Mouse (Mus musculus) heart, embryonic 12.5 days (tissue): ENCODE data around the gene Nr1i3. TPM values are rescaled to one million over a fixed set of nuclear protein-coding genes. Genes with fewer than 3 reads are reported as not detected.

Experiments
- ATAC-seq: fragments of 200-750 bp; cut with Nextera tagmentation; 2 replicates; pipeline ENCODE4 v1.8.0; 2017; ENCODE audit warnings: moderate TSS enrichment, moderate library complexity; ENCODE audit not compliant: insufficient number of reproducible peaks, low FRiP score
- H3K27ac ChIP-seq: fragments of 300-500 bp; sonication (generic); 2 replicates; pipeline ENCODE4 v1.5.1; 2016; ENCODE audit warnings: mild to moderate bottlenecking, moderate library complexity; ENCODE audit not compliant: poor library complexity, severe bottlenecking
- H3K27me3 ChIP-seq: fragments of 300-500 bp; sonication (generic); replicated peaks from 2 replicates; pipeline ENCODE4 v1.6.1; 2016; ENCODE audit warnings: mild to moderate bottlenecking, moderate library complexity
- H3K36me3 ChIP-seq: fragments of 300-500 bp; sonication (generic); 2 replicates; pipeline ENCODE4 v1.6.1; 2016; ENCODE audit warnings: mild to moderate bottlenecking, moderate library complexity
- H3K4me1 ChIP-seq: fragments of 300-500 bp; sonication (generic); replicated peaks from 2 replicates; pipeline ENCODE4 v1.6.1; 2016; ENCODE audit warnings: mild to moderate bottlenecking
- H3K4me2 ChIP-seq: fragments of 300-500 bp; sonication (generic); 2 replicates; pipeline ENCODE4 v1.6.1; 2016; ENCODE audit warnings: mild to moderate bottlenecking, moderate library complexity
- H3K4me3 ChIP-seq: fragments of 300-500 bp; sonication (generic); 2 replicates; pipeline ENCODE4 v1.5.1; 2016; ENCODE audit warnings: mild to moderate bottlenecking
- H3K9ac ChIP-seq: fragments of 300-500 bp; sonication (generic); 2 replicates; pipeline ENCODE4 v1.6.1; 2016; ENCODE audit warnings: mild to moderate bottlenecking, moderate library complexity
- H3K9me3 ChIP-seq: fragments of 300-500 bp; sonication (generic); replicated peaks from 2 replicates; pipeline ENCODE4 v1.6.1; 2016; ENCODE audit warnings: mild to moderate bottlenecking, moderate library complexity
- WGBS: fragments of 180-500 bp; shearing (Covaris S2); methylation state at CpG from one replicate; pipeline ENCODE4 v1.1.7; 2016; 5-methylcytosine and 5-hydroxymethylcytosine counted together
- polyA plus RNA-seq: library from polyadenylated mRNA; unstranded; fragments of >200 nt; fragmentation: Nextera tagmentation; extraction: Ambion mirVana; gene quantifications from 2 replicates; pipeline ENCODE4 v1.2.1, GENCODE M21; 2016

The Nr1i3 gene
- polyA plus RNA-seq, 1 experiment from 2014 or later: 0.22 TPM

DNA sequence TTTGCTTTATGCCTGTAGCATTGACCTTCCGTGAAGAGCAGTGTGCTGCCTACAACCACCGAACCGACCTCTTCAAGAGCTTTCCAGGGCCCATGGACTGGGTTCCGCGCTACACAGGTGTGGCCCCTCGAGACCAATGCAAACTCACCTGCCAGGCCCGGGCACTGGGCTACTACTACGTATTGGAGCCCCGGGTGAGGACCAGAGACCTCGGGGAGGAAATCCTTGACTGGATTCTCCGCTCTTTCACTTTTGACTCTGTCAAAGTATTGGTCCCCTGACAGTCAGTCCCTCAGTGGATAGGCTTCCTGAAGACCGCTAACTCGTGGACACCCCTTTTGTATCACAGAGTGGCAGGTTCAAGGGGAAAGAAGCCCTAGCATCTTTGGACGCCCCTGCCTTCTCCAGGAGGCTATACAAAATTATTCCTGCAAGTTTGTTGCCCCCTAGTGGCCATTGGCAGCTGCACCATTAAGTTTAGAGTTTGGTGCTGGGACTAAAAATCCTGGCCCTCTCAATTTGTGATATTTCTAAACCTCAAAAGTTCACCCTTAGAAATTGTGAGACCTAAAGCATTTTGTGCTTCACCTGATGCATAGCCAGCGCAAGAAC lies 43.3 kb downstream of the Nr1i3 start:
- 62% methylated on average over 15 of the region's 15 CpGs for WGBS
- peaks cover 13% of the 10 kb centered on the region for H3K4me1 ChIP-seq
- peaks cover 3% of the 10 kb centered on the region; the same call in 1 of the 2 replicates for H3K36me3 ChIP-seq
- ATAC-seq: no peak
- H3K27me3 ChIP-seq: 0 out of 2 replicates have a peak, but pooled peaks cover 8% of the 10 kb centered on the region
- H3K4me3 ChIP-seq: no peak overlapping the region
- H3K27ac ChIP-seq: no peak overlapping the region
- H3K9ac ChIP-seq: no peak overlapping the region
- H3K9me3 ChIP-seq: no peaks in the 10 kb centered on the region
- no peak overlapping the region for H3K4me2 ChIP-seq

DNA sequence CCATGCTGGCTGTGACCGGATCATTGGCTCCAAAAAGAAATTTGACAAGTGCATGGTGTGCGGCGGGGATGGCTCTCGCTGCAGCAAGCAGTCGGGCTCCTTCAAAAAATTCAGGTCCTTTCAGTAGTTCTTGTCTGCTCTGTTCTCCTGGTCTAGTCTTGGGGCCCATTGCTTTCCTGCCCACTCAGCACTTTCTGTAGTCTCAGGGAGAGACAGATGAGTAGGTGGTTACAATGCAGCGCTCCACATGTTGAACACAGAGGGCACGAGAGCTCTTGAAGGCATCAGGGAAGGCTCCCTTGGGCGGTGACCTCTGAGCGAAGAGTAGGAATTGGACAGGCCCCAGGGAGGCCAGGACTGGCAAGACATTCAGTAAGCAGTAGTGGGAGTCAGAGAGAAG lies 44.0 kb downstream of the Nr1i3 start:
- H3K4me1 ChIP-seq: peaks cover 11% of the 10 kb centered on the region

DNA sequence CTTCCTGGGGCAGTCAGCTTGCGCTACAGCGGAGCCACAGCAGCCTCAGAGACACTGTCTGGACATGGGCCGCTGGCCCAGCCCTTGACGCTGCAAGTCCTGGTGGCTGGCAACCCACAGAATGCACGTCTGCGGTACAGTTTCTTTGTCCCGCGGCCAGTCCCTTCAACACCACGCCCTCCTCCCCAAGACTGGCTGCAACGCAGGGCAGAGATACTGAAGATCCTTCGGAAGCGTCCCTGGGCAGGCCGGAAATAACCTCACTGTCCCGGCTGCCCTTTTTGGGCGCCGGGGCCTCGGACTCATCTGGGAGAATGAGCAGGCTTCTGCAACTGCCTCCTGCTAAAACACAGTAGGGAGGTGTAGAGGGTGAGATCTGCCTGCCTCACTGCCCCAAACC lies 45.2 kb downstream of the Nr1i3 start:
- Histone ChIP-seq H3K4me3 (no peak overlapping the region), H3K27ac (no peak overlapping the region), H3K9me3 (no peaks in the 10 kb centered on the region), H3K4me2 (peak overlapping the region; percentile 11; the same call in 1 of the 2 replicates), H3K9ac (0 out of 2 replicates have a peak overlapping the region, but pooled peaks have one; percentile 1), H3K27me3 (0 out of 2 replicates have a peak, but pooled peaks cover 6% of the 10 kb centered on the region), H3K4me1 (peaks cover 19% of the 10 kb centered on the region), H3K36me3 (peaks cover 3% of the 10 kb centered on the region; the same call in 1 of the 2 replicates)
- WGBS: 59% methylated on average over 17 of the region's 17 CpGs
- ATAC-seq: no peak

More for the DNA sequence above, 44.0 kb downstream of the Nr1i3 start:
- Histone ChIP-seq H3K9ac (no peak overlapping the region), H3K4me2 (no peak overlapping the region), H3K4me3 (no peak overlapping the region), H3K9me3 (no peaks in the 10 kb centered on the region), H3K27me3 (0 out of 2 replicates have a peak, but pooled peaks cover 8% of the 10 kb centered on the region), H3K27ac (no peak overlapping the region), H3K36me3 (peaks cover 3% of the 10 kb centered on the region; the same call in 1 of the 2 replicates)
- 76% methylated on average over 9 of the region's 9 CpGs for WGBS
- no peak for ATAC-seq

DNA sequence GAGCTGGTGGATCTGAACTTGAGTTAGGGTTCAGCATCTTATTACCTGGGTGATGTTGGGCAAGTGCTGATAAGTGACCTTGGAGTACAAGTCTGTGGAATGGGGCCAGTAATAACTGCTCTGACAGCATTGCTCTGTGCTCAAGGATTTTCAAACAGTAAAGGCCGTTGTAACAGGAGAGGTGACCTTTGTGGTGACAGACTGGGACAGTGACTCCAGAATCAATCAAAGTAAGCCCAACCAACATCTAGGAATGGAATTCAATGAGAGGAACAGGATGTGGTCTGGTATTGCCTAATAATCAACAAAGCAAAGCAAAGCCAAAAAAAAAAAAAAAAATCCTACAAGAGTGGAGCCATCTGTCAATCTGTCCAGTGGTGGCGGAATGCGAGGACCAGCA lies 46.5 kb downstream of the Nr1i3 start:
- no peak for ATAC-seq
- Histone ChIP-seq H3K27ac (no peak overlapping the region), H3K4me2 (no peak overlapping the region), H3K27me3 (0 out of 2 replicates have a peak, but pooled peaks cover 6% of the 10 kb centered on the region), H3K4me1 (peaks cover 19% of the 10 kb centered on the region), H3K4me3 (no peak overlapping the region), H3K36me3 (peaks cover 3% of the 10 kb centered on the region; the same call in 1 of the 2 replicates), H3K9ac (no peak overlapping the region), H3K9me3 (no peaks in the 10 kb centered on the region)
- WGBS: 63% methylated on average over 3 of the region's 3 CpGs

DNA sequence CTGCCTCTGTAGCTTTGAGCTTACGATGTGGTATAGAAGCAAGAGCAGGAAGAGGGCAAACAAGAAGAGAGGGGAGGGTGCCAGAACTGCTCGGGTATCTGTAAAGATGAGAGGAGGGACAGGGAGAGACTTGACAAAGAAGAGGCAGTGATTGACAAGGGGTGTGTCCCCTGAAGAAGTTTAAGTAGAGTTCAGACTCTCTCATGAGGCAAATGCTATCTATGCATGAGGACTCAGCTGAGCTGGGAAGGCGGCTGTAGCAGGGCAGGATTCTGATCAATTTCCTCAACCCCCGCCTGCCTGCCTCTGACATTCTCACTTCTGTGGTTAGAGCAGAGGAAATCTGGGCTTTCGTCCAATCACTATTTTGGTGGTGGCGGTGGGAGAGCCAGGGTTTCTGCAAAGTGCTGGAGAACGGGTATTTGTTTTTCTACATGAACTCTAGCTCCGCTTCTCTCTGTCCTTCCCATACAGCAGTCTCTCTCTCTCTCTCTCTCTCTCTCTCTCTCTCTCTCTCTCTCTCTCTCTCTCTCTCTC lies 48.9 kb downstream of the Nr1i3 start:
- ATAC-seq: peak; percentile 72
- H3K4me1 ChIP-seq: peaks cover 19% of the 10 kb centered on the region
- H3K27me3 ChIP-seq: 0 out of 2 replicates have a peak, but pooled peaks cover 3% of the 10 kb centered on the region
- H3K36me3 ChIP-seq: peaks cover 3% of the 10 kb centered on the region; the same call in 1 of the 2 replicates
- H3K27ac ChIP-seq: peak overlapping the region; percentile 87
- H3K9ac ChIP-seq: 0 out of 2 replicates have a peak overlapping the region, but pooled peaks have one; percentile 29
- H3K4me3 ChIP-seq: peak overlapping the region; percentile 30
- WGBS: 2% methylated on average over 8 of the region's 8 CpGs
- peak overlapping the region; percentile 66 for H3K4me2 ChIP-seq
- H3K9me3 ChIP-seq: no peaks in the 10 kb centered on the region

DNA sequence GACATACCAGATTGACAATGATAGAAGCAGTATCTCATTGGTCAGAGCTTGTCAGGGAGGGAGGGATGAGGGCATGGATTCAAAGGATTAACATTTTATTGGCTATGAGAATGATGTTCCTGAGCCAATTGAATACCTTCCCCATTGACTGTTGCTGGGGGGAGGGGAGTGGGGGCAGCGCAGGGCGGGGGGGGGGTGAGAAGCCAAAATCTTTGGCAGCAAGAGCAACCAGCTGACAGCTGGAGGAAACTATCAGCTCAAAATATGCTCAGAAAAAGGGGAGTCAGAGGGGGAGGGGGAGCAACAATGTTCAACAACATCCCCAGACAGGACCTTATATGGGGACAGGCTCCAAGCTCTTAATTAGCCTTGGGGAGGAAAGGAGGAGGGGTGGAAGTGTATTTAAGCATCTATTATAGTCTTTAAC lies 49.4 kb downstream of the Nr1i3 start:
- ATAC-seq: peak; percentile 74
- H3K4me2 ChIP-seq: peak overlapping the region; percentile 66
- H3K4me3 ChIP-seq: peak overlapping the region; percentile 30
- 0% methylated on average over 2 of the region's 2 CpGs for WGBS
- H3K9ac ChIP-seq: 0 out of 2 replicates have a peak overlapping the region, but pooled peaks have one; percentile 36
- peaks cover 19% of the 10 kb centered on the region for H3K4me1 ChIP-seq
- H3K27me3 ChIP-seq: 0 out of 2 replicates have a peak, but pooled peaks cover 3% of the 10 kb centered on the region
- no peaks in the 10 kb centered on the region for H3K9me3 ChIP-seq
- H3K36me3 ChIP-seq: peaks cover 3% of the 10 kb centered on the region; the same call in 1 of the 2 replicates
- H3K27ac ChIP-seq: peak overlapping the region; percentile 87

DNA sequence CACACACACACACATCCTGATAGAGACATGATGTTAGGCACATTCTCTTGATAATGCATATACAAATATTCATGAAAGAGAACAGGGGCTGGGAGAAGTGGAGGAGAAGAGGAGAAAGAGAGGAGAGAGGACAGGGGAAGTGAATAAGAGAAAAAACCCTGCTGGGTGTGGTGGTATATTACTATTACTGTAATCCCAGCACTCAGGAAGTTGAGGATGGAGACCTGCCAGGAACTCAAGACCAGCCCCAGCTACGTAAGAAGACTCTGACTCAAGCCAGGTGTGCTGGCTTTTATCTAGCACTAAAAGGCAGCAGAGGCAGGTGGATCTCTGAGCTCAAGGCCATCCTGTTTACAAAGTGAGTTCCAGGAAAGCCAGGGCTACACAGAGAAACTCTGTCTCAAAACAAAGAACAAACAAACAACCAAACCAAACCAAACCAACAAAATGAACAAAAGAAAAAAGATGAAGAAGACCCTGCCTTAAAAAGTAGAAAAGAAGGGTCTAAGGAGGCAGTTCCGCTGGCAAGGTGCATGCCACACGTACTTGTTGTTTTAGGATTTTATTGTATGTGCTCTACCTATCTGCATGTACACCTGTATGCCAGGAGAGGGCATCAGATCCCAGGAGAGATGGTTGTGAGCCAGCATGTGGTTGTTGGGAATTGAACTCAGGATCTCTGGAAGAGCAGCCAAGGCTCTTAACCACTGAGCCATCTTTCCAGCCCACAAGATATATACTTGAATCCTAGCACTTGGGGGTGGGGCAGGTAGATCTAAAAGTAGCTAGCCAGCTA lies 50.1 kb downstream of the Nr1i3 start:
- Histone ChIP-seq H3K9me3 (no peaks in the 10 kb centered on the region), H3K27ac (peak overlapping the region; percentile 87), H3K9ac (no peak overlapping the region), H3K4me1 (peaks cover 19% of the 10 kb centered on the region), H3K36me3 (no peaks in the 10 kb centered on the region), H3K4me3 (no peak overlapping the region), H3K27me3 (no peaks in the 10 kb centered on the region), H3K4me2 (no peak overlapping the region)
- WGBS: 74% methylated on average over 3 of the region's 3 CpGs
- no peak for ATAC-seq

DNA sequence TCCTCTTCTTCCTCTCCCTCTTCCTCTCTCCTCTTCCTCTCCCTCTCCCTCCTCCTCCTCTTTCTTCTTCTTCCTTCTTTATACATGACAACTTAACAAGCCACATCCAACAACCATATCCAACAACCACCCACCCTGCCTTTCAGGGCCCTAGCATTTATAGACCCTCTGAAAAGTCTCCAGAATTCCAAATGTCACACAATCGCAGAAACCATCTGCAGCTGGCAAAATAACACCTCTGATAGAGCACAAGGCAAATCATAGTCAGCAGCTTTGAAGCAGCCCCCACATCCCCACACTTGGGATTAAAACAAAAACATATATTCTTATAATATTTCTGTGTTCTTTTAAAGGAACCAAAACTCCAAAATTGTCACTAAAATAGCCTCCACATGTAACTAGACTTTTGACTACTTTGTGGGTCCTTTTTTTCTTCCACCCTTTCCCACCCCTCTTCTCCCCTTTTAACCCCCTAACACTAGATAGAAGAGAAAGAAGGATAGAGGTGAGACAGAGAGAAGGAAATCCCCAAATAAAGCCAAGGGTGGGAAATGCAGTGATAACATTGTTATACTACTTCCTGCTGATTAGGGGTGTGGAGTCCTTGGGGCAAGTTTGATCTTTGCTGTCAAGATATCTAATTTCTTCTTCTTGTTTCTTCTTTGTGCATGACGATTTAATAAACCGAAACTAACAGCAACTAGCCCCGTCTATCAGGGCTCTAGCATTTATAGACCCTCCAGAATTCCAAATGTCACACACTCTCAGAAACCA lies 52.4 kb downstream of the Nr1i3 start:
- Histone ChIP-seq H3K4me2 (0 out of 2 replicates have a peak overlapping the region, but pooled peaks have one; percentile 13), H3K27me3 (no peaks in the 10 kb centered on the region), H3K4me3 (no peak overlapping the region), H3K9me3 (no peaks in the 10 kb centered on the region), H3K9ac (no peak overlapping the region; the same call in 1 of the 2 replicates), H3K27ac (peak overlapping the region; percentile 59), H3K36me3 (no peaks in the 10 kb centered on the region), H3K4me1 (peaks cover 23% of the 10 kb centered on the region)
- ATAC-seq: no peak
- WGBS: 50% methylated on average over 4 of the region's 4 CpGs

DNA sequence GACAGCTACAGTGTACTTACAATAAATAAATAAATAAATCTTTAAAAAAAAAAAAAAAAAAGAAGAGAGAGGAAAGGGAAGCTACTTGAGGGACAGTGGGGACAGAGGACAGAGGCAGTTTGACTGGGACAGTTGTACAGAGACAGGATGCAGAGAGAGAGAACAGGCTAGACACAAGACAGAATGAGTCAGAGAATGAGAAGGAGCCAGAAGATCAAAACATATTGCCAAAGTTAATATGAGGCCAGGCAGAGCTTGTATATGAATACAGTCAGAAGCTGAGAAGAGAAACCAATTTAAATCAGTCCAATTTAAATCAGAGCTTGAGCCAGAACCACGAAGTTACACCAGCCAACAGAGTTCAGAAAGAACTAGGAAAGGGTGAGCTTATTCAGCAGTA lies 54.6 kb downstream of the Nr1i3 start:
- 51% methylated on average over 1 of the region's 1 CpGs for WGBS
- Histone ChIP-seq H3K27ac (no peak overlapping the region), H3K36me3 (peaks cover 16% of the 10 kb centered on the region), H3K4me1 (peaks cover 18% of the 10 kb centered on the region), H3K4me3 (no peak overlapping the region), H3K27me3 (no peaks in the 10 kb centered on the region), H3K9me3 (no peaks in the 10 kb centered on the region), H3K9ac (no peak overlapping the region), H3K4me2 (no peak overlapping the region)
- ATAC-seq: no peak

DNA sequence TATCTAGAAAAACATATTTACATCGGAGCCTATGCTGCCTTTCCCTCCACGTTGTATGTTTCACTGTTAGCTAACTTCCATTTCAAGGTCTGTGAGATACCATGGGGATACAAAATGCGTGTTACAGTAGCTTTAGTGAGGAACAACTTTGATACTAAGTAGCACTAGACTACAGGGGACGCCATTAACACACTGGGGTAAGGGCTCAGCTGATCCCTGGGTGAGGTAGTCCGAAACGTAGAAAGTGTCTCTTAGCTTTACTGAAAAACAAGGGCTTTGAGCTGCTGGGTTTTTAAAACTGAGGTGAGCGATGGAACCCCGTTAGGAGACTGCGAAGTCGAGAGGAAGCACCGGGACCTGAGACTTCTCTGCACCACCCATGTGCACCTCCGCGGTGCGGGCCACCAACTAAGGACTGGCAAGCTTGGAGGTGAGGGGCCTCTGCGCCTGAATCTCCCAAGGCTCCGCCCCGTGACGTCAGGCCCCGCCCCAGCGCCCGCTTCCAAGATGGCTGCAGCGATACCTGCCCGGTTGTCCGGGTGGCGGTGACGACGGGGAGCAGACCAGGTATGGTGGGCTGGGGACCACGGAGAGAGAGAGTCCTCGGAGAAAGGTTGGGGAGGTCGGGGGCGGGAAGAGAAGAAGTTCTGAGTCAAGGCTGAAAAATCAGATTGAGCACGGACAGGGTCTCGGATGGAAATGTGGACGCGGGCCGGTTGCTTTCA lies 56.2 kb downstream of the Nr1i3 start, which contains the start of gene B4galt3:
Gene B4galt3 (plus strand): TSS at position 481 of the 725 bp plus-strand sequence.
- Histone ChIP-seq H3K4me2 (peak within 1 kb of the TSS; percentile 95), H3K9me3 (no peaks in the 10 kb centered on the region), H3K4me1 (peaks cover 12% of the 10 kb centered on the region), H3K36me3 (peaks cover 33% of the 10 kb centered on the region), H3K4me3 (peak within 1 kb of the TSS; percentile 85), H3K9ac (peak within 1 kb of the TSS; percentile 88), H3K27ac (peak within 1 kb of the TSS; percentile 43), H3K27me3 (no peaks in the 10 kb centered on the region)
- peak; percentile 95 for ATAC-seq
- WGBS: 3% methylated on average over 36 of the region's 36 CpGs
